Mouse (Mus musculus) adrenal gland, postnatal 10 days (tissue): ENCODE data around the gene Lrpap1. TPM values are rescaled to one million over a fixed set of nuclear protein-coding genes. Genes with fewer than 3 reads are reported as not detected.

ENCODE experiments used
- DNase-seq: peaks from one replicate; pipeline ENCODE4 v3.0.0; 2021; ENCODE audit warnings: mixed read lengths
- total RNA-seq, 2 experiments: library from RNA; stranded (reverse); gene quantifications; 2 replicates each; pipeline ENCODE4 v1.2.3; 2021

Lrpap1 gene
- total RNA-seq, 2 experiments from 2014 or later: 71.6 to 86.0 TPM

DNA sequence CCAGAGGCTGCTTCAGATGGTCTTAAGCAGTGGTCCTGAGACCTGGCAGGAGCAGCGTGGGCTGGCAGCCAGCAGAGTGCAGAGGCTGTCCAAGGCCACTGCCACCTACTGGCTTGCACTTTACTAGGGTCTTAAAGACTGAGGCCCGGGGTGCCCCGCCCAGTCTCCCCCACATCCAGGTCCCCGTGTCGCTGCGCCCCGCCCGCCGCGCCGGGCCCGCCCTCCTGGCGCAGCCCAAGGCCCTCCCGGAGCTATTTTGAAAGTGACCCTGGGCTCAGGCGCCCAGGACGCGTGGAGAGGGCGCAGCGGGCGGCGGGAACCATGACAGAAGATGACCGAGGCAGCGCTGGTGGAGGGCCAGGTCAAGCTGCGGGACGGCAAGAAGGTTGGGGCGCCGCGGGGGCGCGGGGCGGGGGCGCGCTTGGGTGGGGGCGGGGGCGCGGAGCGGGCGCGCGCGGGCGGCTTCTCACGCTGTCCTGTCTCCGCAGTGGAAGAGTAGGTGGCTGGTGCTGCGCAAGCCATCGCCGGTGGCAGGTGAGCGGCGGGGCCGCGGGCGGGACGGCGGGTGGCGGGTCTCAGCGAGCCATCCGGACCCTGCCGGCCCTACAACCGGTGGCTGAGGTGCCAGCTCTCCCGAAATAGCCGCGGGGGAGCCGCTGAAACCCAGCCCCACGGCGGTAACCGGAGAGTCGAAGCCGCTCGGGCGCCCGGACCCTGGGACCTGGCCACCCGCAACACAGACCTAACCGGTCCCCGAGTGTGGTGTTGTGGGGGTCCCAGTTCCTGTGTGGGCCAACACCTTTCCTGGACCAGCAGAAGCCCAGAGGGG, 48.7 kb downstream of the Lrpap1 start, which contains the start of gene Dok7:
Dok7 (plus strand) TSS at position 163 of the 829 bp plus-strand sequence.
- DNase-seq: peak; percentile 79

DNA sequence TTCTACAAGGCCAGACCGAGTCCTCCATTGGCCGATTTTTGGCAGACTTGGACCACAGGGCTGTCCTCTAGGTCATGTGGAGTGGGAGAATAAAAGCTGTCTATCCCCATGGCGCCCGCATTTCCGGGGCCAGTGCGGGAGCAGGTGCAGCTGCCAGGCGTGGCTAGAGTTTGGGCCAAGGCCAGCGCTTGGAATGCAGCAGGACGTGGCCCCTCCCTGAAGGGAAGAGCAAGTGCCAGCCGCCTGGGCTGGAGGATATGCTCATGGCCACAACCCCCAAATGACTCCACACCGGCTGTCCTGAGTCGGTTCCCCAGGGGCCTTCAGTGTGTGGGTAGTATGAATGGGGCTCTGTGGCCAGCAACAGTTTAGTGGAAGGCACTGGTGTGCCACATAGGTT, 50.5 kb downstream of the Lrpap1 start:
- peak; percentile 84 for DNase-seq

- DNase-seq: no peak
These were observed 50.9 kb downstream of the Lrpap1 start for GRCm38 (mm10) chr5:35054628-35055027.

- DNase-seq: no peak
These were observed 55.0 kb downstream of the Lrpap1 start for GRCm38 (mm10) chr5:35050541-35050940.

DNA sequence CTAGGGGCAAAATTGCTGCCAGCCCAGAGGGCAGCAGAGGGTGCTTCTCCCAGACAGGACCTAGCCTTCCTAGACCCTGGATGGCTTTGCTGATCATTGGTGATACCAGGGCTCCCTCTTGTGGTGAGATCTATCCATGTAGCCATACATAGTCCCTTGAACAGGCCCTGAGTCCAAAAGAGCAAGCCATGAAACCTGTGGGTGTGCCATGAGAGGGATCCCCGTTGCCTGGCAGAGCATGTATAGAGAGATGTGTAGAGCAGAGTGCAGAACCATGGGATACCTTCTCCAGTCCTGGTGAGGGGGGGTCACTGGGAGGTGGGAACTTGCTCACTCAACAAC, 62.5 kb downstream of the Lrpap1 start:
- DNase-seq: peak; percentile 84

DNA sequence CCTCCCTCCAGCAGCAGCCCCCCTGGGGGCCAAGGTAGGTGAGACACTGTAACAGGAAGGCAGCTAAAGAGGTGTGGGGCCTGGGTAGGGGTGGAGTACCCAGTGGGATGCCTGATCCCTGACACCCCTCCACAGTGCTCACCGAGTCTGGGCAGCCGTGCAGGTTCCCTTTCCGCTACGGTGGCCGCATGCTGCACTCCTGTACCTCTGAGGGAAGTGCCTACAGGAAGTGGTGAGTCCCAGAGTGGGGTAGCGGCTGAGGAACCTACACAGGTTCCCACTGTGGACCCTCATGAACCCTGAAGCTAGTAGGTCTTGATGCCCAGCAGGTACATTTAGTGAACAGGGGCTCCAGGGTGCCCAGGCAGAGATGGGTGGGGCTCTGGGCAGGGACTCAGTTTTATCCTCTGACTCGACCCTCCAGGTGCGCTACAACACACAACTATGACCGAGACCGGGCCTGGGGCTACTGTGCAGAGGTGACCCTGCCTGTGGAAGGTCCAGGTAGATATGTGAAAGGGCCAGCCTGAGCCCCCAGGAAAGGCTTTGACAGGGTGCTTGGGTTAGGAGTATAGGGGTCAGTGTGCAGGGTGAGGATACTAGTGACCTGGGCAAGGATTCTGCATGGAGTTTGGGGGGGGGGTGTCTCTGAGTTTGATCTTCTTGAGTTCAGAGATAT, 63.0 kb downstream of the Lrpap1 start:
- DNase-seq: no peak

Other genes starting within 250 kb of the Lrpap1 start
- 1 to 10 TPM; 1.1 TPM for gene Msantd1, start 197.8 kb downstream of the Lrpap1 start, total RNA-seq
- gene Rgs12, start 156.3 kb downstream of the Lrpap1 start, total RNA-seq: 10 to 100 TPM; 27.9 to 42.1 TPM
- gene Hgfac, start 64.3 kb downstream of the Lrpap1 start, total RNA-seq: 10 to 100 TPM; 41.3 to 90.3 TPM
- 10 to 100 TPM in 1 of 2 experiments, 1 to 10 TPM in 1; 9.3 to 12.1 TPM for gene Dok7, start 49.0 kb downstream of the Lrpap1 start, total RNA-seq
- gene Adra2c, start 172.6 kb upstream of the Lrpap1 start, total RNA-seq: 1 to 10 TPM in 1 of 2 experiments, under 1 TPM in 1; 0.69 to 1.2 TPM